Mouse (Mus musculus) midbrain, embryonic 12.5 days (tissue): ENCODE data around the gene Grik5. TPM values are rescaled to one million over a fixed set of nuclear protein-coding genes. Genes with fewer than 3 reads are reported as not detected.

ENCODE experiments used
- ATAC-seq: fragments of 200-750 bp; cut with Nextera tagmentation; 2 replicates; pipeline ENCODE4 v1.8.0; 2017; ENCODE audit warnings: low read depth, moderate TSS enrichment, moderate library complexity; ENCODE audit not compliant: low FRiP score
- H3K27ac ChIP-seq: fragments of 300-500 bp; sonication (generic); replicated peaks from 2 replicates; pipeline ENCODE4 v1.5.1; 2016; ENCODE audit warnings: mild to moderate bottlenecking
- H3K27me3 ChIP-seq: fragments of 300-500 bp; sonication (generic); 2 replicates; pipeline ENCODE4 v1.6.1; 2016; ENCODE audit warnings: mild to moderate bottlenecking
- H3K36me3 ChIP-seq: fragments of 300-500 bp; sonication (generic); 2 replicates; pipeline ENCODE4 v1.6.1; 2016
- H3K4me1 ChIP-seq: fragments of 300-500 bp; sonication (generic); 2 replicates; pipeline ENCODE4 v1.6.1; 2016
- H3K4me2 ChIP-seq: fragments of 300-500 bp; sonication (generic); replicated peaks from 2 replicates; pipeline ENCODE4 v1.6.1; 2016; ENCODE audit warnings: mild to moderate bottlenecking, moderate library complexity
- H3K4me3 ChIP-seq: fragments of 300-500 bp; sonication (generic); 2 replicates; pipeline ENCODE4 v1.5.1; 2016; ENCODE audit warnings: mild to moderate bottlenecking
- H3K9ac ChIP-seq: fragments of 300-500 bp; sonication (generic); replicated peaks from 2 replicates; pipeline ENCODE4 v1.6.1; 2016; ENCODE audit warnings: mild to moderate bottlenecking, moderate library complexity
- H3K9me3 ChIP-seq: fragments of 300-500 bp; sonication (generic); 2 replicates; pipeline ENCODE4 v1.6.1; 2016; ENCODE audit warnings: mild to moderate bottlenecking
- WGBS: fragments of 180-500 bp; shearing (Covaris S2); methylation state at CpG from one replicate; pipeline ENCODE4 v1.1.7; 2016; 5-methylcytosine and 5-hydroxymethylcytosine counted together
- polyA plus RNA-seq: library from polyadenylated mRNA; unstranded; fragments of >200 nt; fragmentation: Nextera tagmentation; extraction: Ambion mirVana; gene quantifications from 2 replicates; pipeline ENCODE4 v1.2.1, GENCODE M21; 2016

Grik5 gene
- polyA plus RNA-seq, 1 experiment from 2014 or later: 14.9 TPM

DNA sequence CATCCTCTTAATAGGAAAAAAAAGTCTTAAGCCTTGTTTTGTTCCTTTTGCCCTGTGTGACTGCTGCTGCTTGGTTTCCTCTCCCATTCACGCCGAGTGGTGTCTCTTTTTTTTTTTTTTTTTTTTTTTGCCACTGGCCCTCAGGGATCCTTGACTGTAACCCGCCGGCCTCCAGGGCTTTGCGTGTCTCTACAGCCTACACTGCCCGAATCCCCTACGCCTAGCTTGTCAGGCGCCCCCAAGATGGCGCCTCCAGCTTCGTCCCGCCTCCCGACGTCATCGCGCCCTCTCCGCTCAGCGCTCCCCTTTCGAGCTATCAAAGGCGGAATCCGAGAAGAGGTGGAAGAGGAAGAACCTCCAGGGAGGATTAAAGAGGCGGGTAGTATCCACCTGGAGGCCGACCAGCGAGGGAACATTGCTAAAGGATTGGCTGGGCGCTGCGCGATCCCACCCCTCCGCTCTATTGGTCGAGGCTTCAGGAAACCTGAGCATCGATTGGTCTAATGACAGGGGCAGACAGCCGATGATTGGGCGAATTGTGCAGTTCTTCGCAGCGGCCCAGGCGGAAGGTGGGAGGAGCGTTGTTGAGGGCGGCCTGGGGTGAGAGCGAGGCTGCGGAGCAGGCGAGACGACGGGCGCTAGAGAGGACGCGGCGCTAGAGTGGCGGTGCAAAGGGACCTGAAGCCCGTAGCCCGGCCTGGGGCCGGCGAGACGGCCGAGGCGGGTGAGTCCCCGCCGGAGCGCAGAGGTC lies 4.7 kb upstream of the Grik5 start:
- Histone ChIP-seq H3K4me1 (peaks cover 50% of the 10 kb centered on the region), H3K9ac (peak overlapping the region; percentile 95), H3K9me3 (no peaks in the 10 kb centered on the region), H3K27me3 (no peaks in the 10 kb centered on the region), H3K4me2 (peak overlapping the region; percentile 80), H3K27ac (peak overlapping the region; percentile 97), H3K36me3 (peaks cover 26% of the 10 kb centered on the region), H3K4me3 (peak overlapping the region; percentile 94)
- WGBS: under 1% methylated on average over 56 of the region's 56 CpGs
- peak; percentile 96 for ATAC-seq

DNA sequence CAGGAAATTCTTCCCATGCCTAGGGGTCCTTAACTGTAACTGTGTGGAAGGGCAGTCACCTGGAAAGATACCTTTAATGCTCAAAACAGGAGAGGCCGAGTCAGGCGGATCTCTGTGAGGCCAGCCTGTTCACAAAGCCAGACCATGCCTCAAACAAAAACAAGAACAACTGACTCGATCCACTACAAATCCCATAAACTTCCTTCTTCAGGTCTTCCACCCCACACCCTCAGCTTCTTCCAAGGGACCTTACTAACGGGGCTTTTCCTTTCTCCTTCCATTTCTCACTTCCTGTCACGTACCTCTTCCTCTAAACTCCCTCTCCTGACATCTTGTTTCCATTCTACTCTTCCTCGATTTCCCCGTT lies 4.1 kb upstream of the Grik5 start:
- H3K36me3 ChIP-seq: peaks cover 20% of the 10 kb centered on the region
- H3K4me3 ChIP-seq: peak overlapping the region; percentile 94
- no peaks in the 10 kb centered on the region for H3K9me3 ChIP-seq
- ATAC-seq: no peak
- 23% methylated on average over 7 of the region's 7 CpGs for WGBS
- H3K27me3 ChIP-seq: no peaks in the 10 kb centered on the region
- peaks cover 56% of the 10 kb centered on the region for H3K4me1 ChIP-seq
- peak overlapping the region; percentile 67 for H3K9ac ChIP-seq
- H3K27ac ChIP-seq: peak overlapping the region; percentile 97
- H3K4me2 ChIP-seq: peak overlapping the region; percentile 61

DNA sequence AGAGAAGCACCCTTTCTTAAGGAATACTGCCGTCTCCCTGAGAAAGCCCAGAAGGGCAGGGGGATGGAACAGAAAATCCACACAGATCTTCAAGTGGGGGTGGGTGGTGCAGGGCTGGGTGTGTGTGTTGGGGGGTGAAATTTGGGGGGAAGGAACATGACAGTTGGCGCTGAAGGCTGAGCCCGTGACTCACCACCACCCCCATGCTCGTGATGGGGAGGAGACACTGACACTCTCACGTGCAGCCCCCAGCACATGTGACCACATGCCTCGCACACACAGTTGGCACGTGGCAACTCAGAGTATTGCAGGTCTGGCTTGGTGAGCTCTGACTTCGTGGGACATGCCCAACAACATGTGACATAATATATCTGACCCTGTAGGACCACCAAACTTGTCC lies 1.8 kb upstream of the Grik5 start:
- no peak for ATAC-seq
- Histone ChIP-seq H3K36me3 (no peaks in the 10 kb centered on the region), H3K27me3 (no peaks in the 10 kb centered on the region), H3K4me1 (peaks cover 71% of the 10 kb centered on the region), H3K4me3 (no peak overlapping the region), H3K27ac (peak overlapping the region; percentile 93), H3K9ac (no peak overlapping the region), H3K4me2 (no peak overlapping the region), H3K9me3 (no peaks in the 10 kb centered on the region)
- WGBS: 91% methylated on average over 8 of the region's 8 CpGs

DNA sequence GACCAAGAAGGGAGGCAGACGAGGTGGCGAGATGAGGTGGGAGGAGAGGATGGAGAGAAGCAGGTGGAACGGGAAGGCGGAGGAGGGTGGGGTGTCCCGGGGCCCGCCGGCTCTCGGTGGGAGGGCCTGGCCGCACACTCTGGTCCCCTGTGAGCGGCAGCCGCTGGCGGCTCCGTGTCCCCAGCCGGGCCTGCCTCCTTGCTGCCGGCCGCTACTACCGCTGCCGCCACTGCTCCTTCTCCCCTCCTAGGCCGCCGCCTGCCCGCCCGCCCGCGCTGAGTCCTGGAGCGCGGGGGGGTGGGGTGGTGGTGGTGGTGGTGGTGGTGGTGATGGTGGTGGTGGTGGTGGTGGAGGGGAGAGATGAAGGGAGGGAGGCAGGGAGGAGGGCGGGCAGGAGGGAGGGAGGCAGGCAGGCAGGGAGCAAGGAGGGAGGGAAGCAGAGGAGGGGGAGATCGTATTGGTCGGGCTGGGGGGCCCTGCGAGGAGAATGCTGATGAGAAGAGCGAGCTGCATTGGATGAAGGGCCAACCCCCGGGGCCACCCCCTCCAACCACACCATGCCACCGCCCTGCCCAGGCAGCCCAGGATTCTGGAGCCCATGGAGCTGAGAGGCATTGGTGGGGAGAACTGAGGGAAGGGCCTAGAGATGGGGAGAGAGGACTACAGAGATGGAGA lies 707 bp upstream of the Grik5 start:
- peak; percentile 17 for ATAC-seq
- Histone ChIP-seq H3K9me3 (no peaks in the 10 kb centered on the region), H3K4me2 (peak overlapping the region; percentile 79), H3K4me1 (peaks cover 71% of the 10 kb centered on the region), H3K27ac (peak overlapping the region; percentile 93), H3K4me3 (peak overlapping the region; percentile 79), H3K9ac (peak overlapping the region; percentile 95), H3K36me3 (peaks cover 6% of the 10 kb centered on the region), H3K27me3 (no peaks in the 10 kb centered on the region)
- whole genome bisulfite sequencing: 0% methylated on average over 16 of the region's 33 CpGs

DNA sequence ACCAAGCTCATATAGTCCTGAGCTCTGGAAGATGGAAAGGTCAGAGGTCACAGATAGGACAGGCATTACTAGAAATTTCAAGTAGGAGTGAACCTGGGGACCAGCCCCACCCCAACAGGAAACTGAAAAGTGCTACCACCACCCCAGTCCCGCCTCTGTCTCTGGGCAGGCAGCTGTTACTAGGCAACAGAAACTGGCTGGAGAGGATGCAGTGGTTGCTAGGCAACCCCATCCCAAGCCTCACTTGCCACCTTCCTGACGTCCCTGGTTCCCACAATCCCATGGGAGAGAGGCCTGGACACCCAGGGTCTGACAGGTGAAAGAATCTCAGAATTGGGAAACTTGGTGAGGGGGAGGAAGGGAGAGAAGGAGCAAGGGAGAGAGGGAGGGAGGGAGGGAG lies 3.4 kb downstream of the Grik5 start:
- Histone ChIP-seq H3K9ac (no peak overlapping the region), H3K4me3 (no peak overlapping the region)
- 4% methylated on average over 2 of the region's 2 CpGs for WGBS

DNA sequence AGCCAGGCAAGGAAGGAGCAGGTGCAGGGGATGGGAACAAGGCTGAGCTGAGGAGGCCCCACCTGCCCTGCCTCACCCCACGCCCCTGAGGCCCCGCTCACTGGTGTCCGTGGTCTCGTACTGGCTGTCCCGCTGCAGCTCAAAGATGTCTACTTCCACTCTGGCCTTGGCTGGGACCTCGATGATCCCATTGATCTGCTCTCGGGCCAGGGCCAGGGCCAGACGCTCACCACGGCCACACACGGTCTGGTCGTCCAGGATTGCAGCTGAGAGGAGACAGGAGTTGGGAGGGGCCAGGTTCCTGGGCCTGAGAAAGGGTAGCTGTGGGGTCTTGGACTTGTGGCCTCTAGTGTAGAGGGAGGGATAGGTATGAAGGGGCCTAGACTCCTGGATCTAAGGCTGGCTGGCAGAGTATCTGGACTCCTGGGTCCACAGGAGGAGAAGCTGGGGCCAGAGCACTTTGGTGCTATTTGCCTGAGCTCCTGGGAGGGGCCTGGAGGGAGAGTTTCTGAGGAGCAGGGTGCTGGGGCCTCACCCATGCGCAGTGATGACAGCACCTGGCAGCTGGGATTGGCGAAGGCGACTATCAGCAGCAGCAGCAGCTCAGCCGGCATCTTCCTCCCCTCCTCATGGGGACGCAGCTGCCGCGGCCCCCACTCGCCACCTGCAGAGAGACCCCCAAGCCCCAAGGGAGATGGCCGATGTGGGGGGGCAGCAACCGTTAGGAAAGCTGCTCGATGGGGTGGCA lies 4.1 kb downstream of the Grik5 start:
- no peak overlapping the region for H3K4me3 ChIP-seq
- no peaks in the 10 kb centered on the region for H3K27me3 ChIP-seq
- H3K4me1 ChIP-seq: peaks cover 46% of the 10 kb centered on the region
- 86% methylated on average over 22 of the region's 22 CpGs for WGBS
- H3K27ac ChIP-seq: no peak overlapping the region
- no peak for ATAC-seq
- peak overlapping the region; percentile 79 for H3K4me2 ChIP-seq
- H3K9me3 ChIP-seq: no peaks in the 10 kb centered on the region
- H3K36me3 ChIP-seq: peaks cover 51% of the 10 kb centered on the region
- H3K9ac ChIP-seq: 0 out of 2 replicates have a peak overlapping the region, but pooled peaks have one; percentile 7

More for the DNA sequence above, 3.4 kb downstream of the Grik5 start:
- Histone ChIP-seq H3K9me3 (no peaks in the 10 kb centered on the region), H3K27me3 (no peaks in the 10 kb centered on the region), H3K36me3 (peaks cover 45% of the 10 kb centered on the region), H3K4me2 (peak overlapping the region; percentile 79), H3K27ac (peak overlapping the region; percentile 72; the same call in 1 of the 2 replicates), H3K4me1 (peaks cover 53% of the 10 kb centered on the region)
- peak; percentile 41; the same call in 1 of the 2 replicates for ATAC-seq

DNA sequence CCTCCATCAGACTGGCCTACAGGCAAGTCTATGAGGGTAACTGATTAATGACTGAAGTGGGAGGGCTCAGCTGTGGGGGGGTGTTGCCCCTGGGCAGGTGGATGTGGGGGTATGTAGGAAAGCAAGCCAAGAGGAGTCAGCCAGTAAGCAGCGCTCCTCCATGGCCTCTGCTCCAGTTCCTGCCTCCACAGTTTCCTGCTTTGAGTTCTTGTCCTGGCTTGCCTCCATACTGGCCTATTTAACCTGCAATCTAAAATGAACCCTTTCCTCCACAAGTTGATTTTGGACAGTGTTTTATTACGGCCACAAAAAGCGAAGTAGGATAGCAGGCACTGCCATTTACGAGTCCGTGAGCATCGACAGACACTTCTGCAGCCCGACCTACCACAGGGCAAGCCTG lies 4.8 kb downstream of the Grik5 start:
- H3K36me3 ChIP-seq: peaks cover 59% of the 10 kb centered on the region

DNA sequence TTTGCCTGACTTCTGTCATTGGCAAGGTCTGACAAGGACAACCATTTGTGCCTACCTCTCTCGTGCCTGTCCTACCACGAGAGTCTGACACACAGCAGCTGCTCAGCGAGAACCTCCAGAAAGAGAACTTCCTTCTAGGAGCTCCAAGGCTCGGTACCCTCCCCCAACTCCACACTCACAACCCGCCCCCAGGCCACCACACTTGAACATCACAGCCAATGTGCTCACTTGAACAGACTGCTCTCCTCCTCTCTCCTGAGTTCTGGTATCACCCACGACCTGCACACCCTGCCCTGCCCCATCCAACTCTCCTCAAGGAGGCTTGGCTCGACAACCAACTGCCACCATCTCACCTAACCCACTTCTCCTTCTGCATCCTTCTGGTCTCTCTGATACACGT lies 8.2 kb downstream of the Grik5 start:
- Histone ChIP-seq H3K4me2 (no peak overlapping the region), H3K36me3 (peaks cover 91% of the 10 kb centered on the region), H3K27ac (no peak overlapping the region), H3K27me3 (no peaks in the 10 kb centered on the region), H3K9ac (no peak overlapping the region), H3K9me3 (no peaks in the 10 kb centered on the region), H3K4me1 (peaks cover 12% of the 10 kb centered on the region), H3K4me3 (no peak overlapping the region)
- ATAC-seq: no peak
- 92% methylated on average over 8 of the region's 8 CpGs for WGBS

More for the DNA sequence above, 4.8 kb downstream of the Grik5 start:
- Histone ChIP-seq H3K27me3 (no peaks in the 10 kb centered on the region), H3K4me3 (no peak overlapping the region), H3K27ac (no peak overlapping the region), H3K9ac (no peak overlapping the region), H3K9me3 (no peaks in the 10 kb centered on the region), H3K4me1 (peaks cover 43% of the 10 kb centered on the region), H3K4me2 (no peak overlapping the region)
- ATAC-seq: no peak
- 98% methylated on average over 7 of the region's 7 CpGs for WGBS

DNA sequence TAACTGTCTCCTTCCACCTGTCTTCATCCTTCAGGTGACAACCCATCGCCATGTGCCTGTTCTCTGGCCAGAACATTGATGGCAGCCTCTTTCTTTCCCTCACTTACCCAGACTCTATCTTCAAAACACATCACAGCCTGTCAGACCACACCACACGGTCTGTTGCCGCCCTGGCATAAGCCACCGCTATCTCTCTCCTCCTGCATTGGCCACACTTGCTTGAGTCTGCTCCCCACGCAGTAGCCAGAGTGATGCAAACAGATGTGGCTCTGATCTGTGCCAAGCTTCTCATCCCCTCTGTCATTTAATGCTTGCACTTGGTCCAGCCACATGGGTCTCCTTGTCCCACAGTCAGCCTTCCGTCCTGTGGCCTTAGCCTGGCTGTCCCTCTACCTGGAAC lies 8.8 kb downstream of the Grik5 start:
- H3K4me3 ChIP-seq: no peak overlapping the region
- peaks cover 6% of the 10 kb centered on the region for H3K4me1 ChIP-seq
- H3K36me3 ChIP-seq: peaks cover 96% of the 10 kb centered on the region
- 94% methylated on average over 6 of the region's 6 CpGs for WGBS
- H3K27me3 ChIP-seq: no peaks in the 10 kb centered on the region
- H3K9ac ChIP-seq: no peak overlapping the region
- no peaks in the 10 kb centered on the region for H3K9me3 ChIP-seq
- no peak for ATAC-seq
- no peak overlapping the region for H3K27ac ChIP-seq
- no peak overlapping the region for H3K4me2 ChIP-seq

DNA sequence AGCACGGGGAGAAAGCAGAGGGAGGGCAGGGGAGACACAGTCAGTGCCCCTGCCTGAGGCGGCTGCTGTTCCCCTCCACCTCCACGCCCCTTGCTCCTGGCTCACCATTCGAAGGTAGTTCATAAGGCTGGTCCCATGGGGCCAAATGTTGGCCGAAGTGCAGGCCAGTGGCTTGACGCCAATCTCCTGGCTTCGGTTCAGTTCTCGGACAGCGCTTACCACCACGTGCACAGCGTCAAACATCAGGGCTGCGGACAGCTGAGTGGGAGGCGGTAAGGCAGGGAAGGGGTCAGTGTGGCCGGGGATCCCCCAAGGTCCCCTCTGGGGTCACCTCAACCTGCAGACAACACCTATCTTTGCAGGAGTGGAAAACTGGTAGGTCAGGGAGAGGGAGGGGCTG lies 13.3 kb downstream of the Grik5 start:
- ATAC-seq: no peak
- Histone ChIP-seq H3K27ac (no peak overlapping the region), H3K4me1 (no peaks in the 10 kb centered on the region), H3K4me2 (no peak overlapping the region), H3K9ac (no peak overlapping the region), H3K27me3 (no peaks in the 10 kb centered on the region), H3K9me3 (no peaks in the 10 kb centered on the region), H3K36me3 (peaks cover 96% of the 10 kb centered on the region), H3K4me3 (no peak overlapping the region)
- WGBS: 95% methylated on average over 14 of the region's 14 CpGs

DNA sequence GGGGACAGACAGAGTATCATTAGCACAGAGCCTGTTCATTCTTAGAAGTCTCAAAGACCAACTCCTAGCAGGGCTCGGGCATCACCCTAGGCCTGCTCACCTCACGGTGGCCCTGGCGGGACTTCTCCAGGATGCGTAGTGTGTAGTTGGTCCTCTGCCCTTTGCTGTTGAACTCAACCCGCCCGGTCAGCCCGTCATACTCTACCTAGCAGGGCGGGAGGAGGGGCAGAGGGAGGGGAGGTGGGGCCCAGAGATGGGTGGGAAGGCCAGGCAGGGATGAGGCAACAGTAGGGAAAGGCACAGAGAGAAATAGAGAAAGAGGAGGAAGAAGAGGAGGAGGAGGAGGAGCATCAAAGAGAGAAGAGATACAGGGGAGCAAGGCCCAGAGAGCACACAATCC lies 13.8 kb downstream of the Grik5 start:
- Histone ChIP-seq H3K4me2 (no peak overlapping the region), H3K9me3 (no peaks in the 10 kb centered on the region), H3K27ac (no peak overlapping the region), H3K4me1 (no peaks in the 10 kb centered on the region), H3K27me3 (no peaks in the 10 kb centered on the region), H3K4me3 (no peak overlapping the region), H3K9ac (no peak overlapping the region), H3K36me3 (peaks cover 96% of the 10 kb centered on the region)
- 94% methylated on average over 8 of the region's 8 CpGs for WGBS
- ATAC-seq: no peak

DNA sequence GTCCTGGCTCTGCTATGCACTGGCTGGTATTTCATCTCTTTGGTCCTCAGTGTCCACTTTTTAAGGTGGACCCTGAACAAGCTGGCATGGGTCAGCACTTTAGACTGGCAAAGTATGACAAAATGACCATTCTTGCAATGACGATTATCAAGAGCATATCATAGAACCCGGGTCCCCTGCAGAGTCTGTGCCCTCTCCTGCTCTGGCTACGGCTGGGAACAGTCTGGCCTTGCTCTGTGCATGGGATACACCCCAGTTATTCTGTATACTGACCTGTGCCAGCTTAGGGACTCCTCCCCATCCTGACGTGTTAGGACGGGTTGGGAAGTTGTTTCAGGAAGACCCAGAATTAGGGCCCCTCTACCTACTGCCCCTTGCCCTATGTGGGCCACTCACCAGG lies 14.3 kb downstream of the Grik5 start:
- WGBS: 97% methylated on average over 5 of the region's 5 CpGs
- no peaks in the 10 kb centered on the region for H3K4me1 ChIP-seq
- ATAC-seq: no peak
- H3K4me3 ChIP-seq: no peak overlapping the region
- no peak overlapping the region for H3K9ac ChIP-seq
- H3K9me3 ChIP-seq: no peaks in the 10 kb centered on the region
- H3K27me3 ChIP-seq: no peaks in the 10 kb centered on the region
- no peak overlapping the region for H3K4me2 ChIP-seq
- H3K27ac ChIP-seq: no peak overlapping the region
- H3K36me3 ChIP-seq: peaks cover 96% of the 10 kb centered on the region
